Mouse (Mus musculus): ENCODE data around the gene Kif3c.

Gene Kif3c

GRCm38 (mm10) chr12:3364508-3365448 is at the start of gene Kif3c:
TSS of gene Kif3c (plus strand) at chr12:3365132.
- peak; percentile 67 to 71 for DNase-seq

GRCm38 (mm10) chr12:3316083-3316482 is 48.8 kb upstream of the Kif3c start:
- DNase-seq, result peak in 1 of 2 experiments; percentile 15

- DNase-seq, result peak; percentile 34 to 39
These were observed 48.0 kb upstream of the Kif3c start for GRCm38 (mm10) chr12:3316937-3317336.

GRCm38 (mm10) chr12:3319377-3319776 is 45.6 kb upstream of the Kif3c start:
- peak in 1 of 2 experiments; percentile 18 for DNase-seq

- no peak for DNase-seq
These were observed 41.7 kb upstream of the Kif3c start for GRCm38 (mm10) chr12:3323241-3323640.

GRCm38 (mm10) chr12:3325232-3325631 is 39.7 kb upstream of the Kif3c start:
- no peak for DNase-seq

GRCm38 (mm10) chr12:3329677-3330076 is 35.3 kb upstream of the Kif3c start:
- DNase-seq, result no peak

GRCm38 (mm10) chr12:3338931-3339330 is 26.0 kb upstream of the Kif3c start:
- DNase-seq, result no peak

- DNase-seq, result no peak
These were observed 20.8 kb upstream of the Kif3c start for GRCm38 (mm10) chr12:3344155-3344554.

- DNase-seq, result no peak
These were observed 19.9 kb upstream of the Kif3c start for GRCm38 (mm10) chr12:3345038-3345437.

GRCm38 (mm10) chr12:3347682-3348081 is 17.2 kb upstream of the Kif3c start:
- no peak for DNase-seq

- no peak for DNase-seq
These were observed 15.5 kb upstream of the Kif3c start for GRCm38 (mm10) chr12:3349387-3349786.

- no peak for DNase-seq
These were observed 14.8 kb upstream of the Kif3c start for GRCm38 (mm10) chr12:3350136-3350535.

- DNase-seq, result no peak
These were observed 12.7 kb upstream of the Kif3c start for GRCm38 (mm10) chr12:3352216-3352615.

- DNase-seq, result no peak
These were observed 9.9 kb upstream of the Kif3c start for GRCm38 (mm10) chr12:3355068-3355467.

GRCm38 (mm10) chr12:3356824-3357223 is 8.1 kb upstream of the Kif3c start:
- DNase-seq, result no peak

- DNase-seq, result peak; percentile 72 to 73
These were observed 5.6 kb upstream of the Kif3c start for GRCm38 (mm10) chr12:3359302-3359701.

GRCm38 (mm10) chr12:3360043-3360442 is 4.9 kb upstream of the Kif3c start:
- DNase-seq, result no peak

- no peak for DNase-seq
These were observed 856 bp upstream of the Kif3c start for GRCm38 (mm10) chr12:3364076-3364475.

GRCm38 (mm10) chr12:3365449-3366189 is 687 bp downstream of the Kif3c start:
- DNase-seq, result no peak

- DNase-seq, result no peak
These were observed 1.4 kb downstream of the Kif3c start for GRCm38 (mm10) chr12:3366190-3366956.

GRCm38 (mm10) chr12:3366957-3367260 is 2.0 kb downstream of the Kif3c start:
- no peak for DNase-seq

GRCm38 (mm10) chr12:3368771-3369170 is 3.8 kb downstream of the Kif3c start:
- no peak for DNase-seq
